Mouse (Mus musculus) liver, embryonic 11.5 days (tissue): ENCODE data around the gene Gm49711. TPM values are rescaled to one million over a fixed set of nuclear protein-coding genes. Genes with fewer than 3 reads are reported as not detected.

Experiments used
- ATAC-seq: fragments of 200-750 bp; cut with Nextera tagmentation; replicated peaks from 2 replicates; pipeline ENCODE4 v1.8.0; 2017; ENCODE audit warnings: moderate number of reproducible peaks, mild to moderate bottlenecking, moderate TSS enrichment, moderate library complexity; ENCODE audit not compliant: low FRiP score
- DNase-seq: peaks from one replicate; pipeline ENCODE4 v3.0.0-alpha.2; 2017; ENCODE audit warnings: low spot score
- H3K27ac ChIP-seq: fragments of 300-500 bp; sonication (generic); 2 replicates; pipeline ENCODE4 v1.5.1; 2014; ENCODE audit warnings: mild to moderate bottlenecking, low read depth, low read length, control low read depth
- H3K27me3 ChIP-seq: fragments of 300-500 bp; sonication (generic); replicated peaks from 2 replicates; pipeline ENCODE4 v1.6.1; 2014; ENCODE audit warnings: low read length, mixed read lengths; ENCODE audit not compliant: control insufficient read depth, insufficient read depth
- H3K36me3 ChIP-seq: fragments of 300-500 bp; sonication (generic); 2 replicates; pipeline ENCODE4 v1.6.1; 2014; ENCODE audit warnings: mild to moderate bottlenecking, low read length, moderate library complexity, mixed read lengths; ENCODE audit not compliant: control insufficient read depth, insufficient read depth
- H3K4me1 ChIP-seq: fragments of 300-500 bp; sonication (generic); replicated peaks from 2 replicates; pipeline ENCODE4 v1.6.1; 2014; ENCODE audit warnings: low read length, mixed read lengths; ENCODE audit not compliant: control insufficient read depth, insufficient read depth
- H3K4me2 ChIP-seq: fragments of 300-500 bp; sonication (generic); 2 replicates; pipeline ENCODE4 v1.6.1; 2014; ENCODE audit warnings: mild to moderate bottlenecking, control low read depth, moderate library complexity
- H3K4me3 ChIP-seq: fragments of 300-500 bp; sonication (generic); 2 replicates; pipeline ENCODE4 v1.5.1; 2014; ENCODE audit warnings: low read depth, low read length, control low read depth
- H3K9ac ChIP-seq: fragments of 300-500 bp; sonication (generic); 2 replicates; pipeline ENCODE4 v1.6.1; 2014; ENCODE audit warnings: low read depth, low read length, control low read depth
- H3K9me3 ChIP-seq: fragments of 300-500 bp; sonication (generic); 2 replicates; pipeline ENCODE4 v1.6.1; 2016; ENCODE audit warnings: low read length, inconsistent platforms, mixed read lengths; ENCODE audit not compliant: control insufficient read depth
- WGBS: fragments of 180-500 bp; shearing (Covaris S2); extraction: QIAGEN DNeasy Blood & Tissue Kit; methylation state at CpG from one replicate; pipeline ENCODE4 v1.1.7; 2014; 5-methylcytosine and 5-hydroxymethylcytosine counted together
- polyA plus RNA-seq: library from polyadenylated mRNA; unstranded; fragments of >200 nt; fragmentation: Nextera tagmentation; extraction: Ambion mirVana; gene quantifications from 2 replicates; pipeline ENCODE4 v1.2.1, GENCODE M21; 2014

Gm49711 gene
- polyA plus RNA-seq, 1 experiment from 2014 or later, result 0.15 TPM

GRCm38 (mm10) chr16:92120899-92121531 lies 62.9 kb downstream of the Gm49711 start:
- Histone ChIP-seq H3K4me1 (peaks cover 3% of the 10 kb centered on the region; the same call in 1 of the 2 replicates), H3K27ac (no peak overlapping the region), H3K9ac (no peak overlapping the region), H3K9me3 (0 out of 2 replicates have a peak, but pooled peaks cover 2% of the 10 kb centered on the region), H3K4me3 (no peak overlapping the region), H3K36me3 (no peaks in the 10 kb centered on the region), H3K27me3 (no peaks in the 10 kb centered on the region), H3K4me2 (no peak overlapping the region)
- DNase-seq (no peak), ATAC-seq (no peak)
- 77% methylated on average over 17 of the region's 17 CpGs for WGBS

GRCm38 (mm10) chr16:92127226-92127625 lies 69.1 kb downstream of the Gm49711 start:
- 51% methylated on average over 4 of the region's 4 CpGs for WGBS
- H3K9me3 ChIP-seq, result 0 out of 2 replicates have a peak, but pooled peaks cover 2% of the 10 kb centered on the region

GRCm38 (mm10) chr16:92127666-92128065 lies 69.5 kb downstream of the Gm49711 start:
- DNase-seq (no peak), ATAC-seq (no peak)
- H3K27me3 ChIP-seq, result no peaks in the 10 kb centered on the region
- no peak overlapping the region for H3K9ac ChIP-seq
- H3K4me3 ChIP-seq, result no peak overlapping the region
- no peak overlapping the region for H3K27ac ChIP-seq
- H3K36me3 ChIP-seq, result no peaks in the 10 kb centered on the region
- 0 out of 2 replicates have a peak, but pooled peaks cover 2% of the 10 kb centered on the region for H3K9me3 ChIP-seq
- no peaks in the 10 kb centered on the region for H3K4me1 ChIP-seq
- no peak overlapping the region for H3K4me2 ChIP-seq
- WGBS, result 71% methylated on average over 5 of the region's 5 CpGs

More at GRCm38 (mm10) chr16:92127226-92127625, 69.1 kb downstream of the Gm49711 start:
- no peaks in the 10 kb centered on the region for H3K4me1 ChIP-seq
- no peak overlapping the region for H3K9ac ChIP-seq
- no peaks in the 10 kb centered on the region for H3K36me3 ChIP-seq
- H3K4me3 ChIP-seq, result no peak overlapping the region
- no peak overlapping the region for H3K27ac ChIP-seq
- no peak for ATAC-seq
- H3K27me3 ChIP-seq, result no peaks in the 10 kb centered on the region
- H3K4me2 ChIP-seq, result no peak overlapping the region
- DNase-seq, result no peak

GRCm38 (mm10) chr16:92129843-92130242 lies 71.7 kb downstream of the Gm49711 start:
- Histone ChIP-seq H3K9ac (no peak overlapping the region), H3K4me2 (no peak overlapping the region), H3K27me3 (no peaks in the 10 kb centered on the region), H3K9me3 (no peaks in the 10 kb centered on the region), H3K4me1 (no peaks in the 10 kb centered on the region), H3K27ac (no peak overlapping the region), H3K4me3 (no peak overlapping the region), H3K36me3 (no peaks in the 10 kb centered on the region)
- no peak for DNase-seq
- ATAC-seq, result no peak
- 74% methylated on average over 8 of the region's 8 CpGs for whole genome bisulfite sequencing

GRCm38 (mm10) chr16:92132511-92132910 lies 74.4 kb downstream of the Gm49711 start:
- H3K4me2 ChIP-seq, result no peak overlapping the region
- H3K4me1 ChIP-seq, result no peaks in the 10 kb centered on the region
- H3K27me3 ChIP-seq, result no peaks in the 10 kb centered on the region
- 83% methylated on average over 4 of the region's 4 CpGs for WGBS
- H3K9me3 ChIP-seq, result no peaks in the 10 kb centered on the region
- ATAC-seq, result no peak
- no peaks in the 10 kb centered on the region for H3K36me3 ChIP-seq
- DNase-seq, result no peak
- H3K9ac ChIP-seq, result no peak overlapping the region
- H3K27ac ChIP-seq, result no peak overlapping the region
- H3K4me3 ChIP-seq, result no peak overlapping the region

GRCm38 (mm10) chr16:92134148-92134764 lies 76.1 kb downstream of the Gm49711 start:
- no peak overlapping the region for H3K27ac ChIP-seq
- no peaks in the 10 kb centered on the region for H3K4me1 ChIP-seq
- DNase-seq (no peak), ATAC-seq (no peak)
- H3K9ac ChIP-seq, result no peak overlapping the region
- WGBS, result 87% methylated on average over 11 of the region's 11 CpGs
- no peaks in the 10 kb centered on the region for H3K9me3 ChIP-seq
- H3K4me3 ChIP-seq, result no peak overlapping the region
- H3K36me3 ChIP-seq, result no peaks in the 10 kb centered on the region
- H3K27me3 ChIP-seq, result no peaks in the 10 kb centered on the region
- H3K4me2 ChIP-seq, result no peak overlapping the region

- WGBS, result 89% methylated on average over 15 of the region's 15 CpGs
Measured at GRCm38 (mm10) chr16:92136275-92136674, 78.2 kb downstream of the Gm49711 start.

GRCm38 (mm10) chr16:92139386-92140261 lies 81.5 kb downstream of the Gm49711 start:
- no peaks in the 10 kb centered on the region for H3K36me3 ChIP-seq
- H3K27ac ChIP-seq, result no peak overlapping the region
- 76% methylated on average over 15 of the region's 15 CpGs for WGBS
- no peak overlapping the region for H3K4me3 ChIP-seq
- H3K4me2 ChIP-seq, result no peak overlapping the region
- no peak overlapping the region for H3K9ac ChIP-seq
- H3K27me3 ChIP-seq, result no peaks in the 10 kb centered on the region
- ATAC-seq, result no peak
- DNase-seq, result no peak
- no peaks in the 10 kb centered on the region for H3K4me1 ChIP-seq
- no peaks in the 10 kb centered on the region for H3K9me3 ChIP-seq

More at GRCm38 (mm10) chr16:92136275-92136674, 78.2 kb downstream of the Gm49711 start:
- no peak overlapping the region for H3K27ac ChIP-seq
- ATAC-seq (no peak), DNase-seq (no peak)
- no peaks in the 10 kb centered on the region for H3K9me3 ChIP-seq
- no peak overlapping the region for H3K4me2 ChIP-seq
- H3K36me3 ChIP-seq, result no peaks in the 10 kb centered on the region
- no peak overlapping the region for H3K4me3 ChIP-seq
- no peaks in the 10 kb centered on the region for H3K27me3 ChIP-seq
- no peak overlapping the region for H3K9ac ChIP-seq
- no peaks in the 10 kb centered on the region for H3K4me1 ChIP-seq
